8 mouse cellular contexts compared by ENCODE assay signal in the genomic region with DNA sequence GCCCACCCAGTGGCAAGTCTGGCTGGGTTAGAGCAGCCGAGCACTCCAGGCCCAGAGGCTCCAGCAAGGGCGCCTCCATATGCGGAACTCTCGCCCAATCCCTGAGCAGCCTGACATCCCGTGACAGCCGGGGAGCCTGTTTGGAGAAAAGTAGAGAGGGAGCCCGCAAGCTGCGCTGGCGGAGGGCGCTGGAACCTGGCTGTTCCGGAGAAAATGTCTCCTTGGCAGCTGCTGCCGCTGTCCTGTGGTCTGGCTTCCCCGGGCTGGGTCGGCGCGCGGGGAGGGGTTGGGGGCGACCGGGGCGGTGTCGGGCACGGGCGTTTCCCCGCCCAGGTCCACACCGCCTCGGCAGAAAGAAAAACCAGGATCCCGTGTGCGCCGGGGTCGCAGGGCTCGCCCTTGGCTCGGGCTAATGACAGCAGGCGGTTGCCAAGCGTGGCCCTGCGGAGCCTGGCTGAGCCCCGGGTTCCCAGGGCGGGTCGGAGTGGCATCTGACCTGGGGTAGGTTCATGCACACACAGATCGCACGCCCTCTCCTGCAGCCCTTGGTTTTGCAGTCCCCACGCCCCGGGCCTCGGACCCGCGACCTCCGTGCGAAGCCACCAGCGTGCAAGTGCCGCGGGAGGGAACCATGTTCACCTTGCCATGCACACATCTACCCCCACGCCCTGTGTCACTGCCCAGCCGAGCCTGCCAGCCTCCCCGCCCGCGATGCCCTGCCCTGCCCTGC. TPM values are rescaled to one million over a fixed set of nuclear protein-coding genes. Genes with fewer than 3 reads are reported as not detected.
A peak's percentile ranks its signal among the peaks of the same experiment; 100 is the strongest.
DNase-seq lines count a peak whose midpoint lies in the region; ATAC-seq and TF ChIP-seq lines count a peak whose summit lies in the region.

No protein-coding gene starts in this region.

- H3K9me3 ChIP-seq in ES-Bruce4 (replicated peaks; ENCODE audit: control insufficient read depth, insufficient read depth, low read length, poor library complexity, severe bottlenecking): no peaks in the 10 kb centered on the region
- no peaks in the 10 kb centered on the region for H3K9me3 ChIP-seq in forebrain, embryonic 12.5 days
- H3K9me3 ChIP-seq in heart, postnatal 0 days (replicated peaks; ENCODE audit: control insufficient read depth, low read length): no peaks in the 10 kb centered on the region
- H3K9me3 ChIP-seq in liver, embryonic 15.5 days (replicated peaks): no peaks in the 10 kb centered on the region
- no peaks in the 10 kb centered on the region for H3K9me3 ChIP-seq in neural tube, embryonic 11.5 days (ENCODE audit: control insufficient read depth, low read length)
- no peaks in the 10 kb centered on the region for H3K9me3 ChIP-seq in stomach, embryonic 16.5 days (replicated peaks; ENCODE audit: control insufficient read depth, low read length)

- H3K4me2 ChIP-seq in forebrain, embryonic 12.5 days: peak overlapping the region; percentile 96
- peak overlapping the region; percentile 96 for H3K4me2 ChIP-seq in heart, postnatal 0 days (ENCODE audit: low read depth, low read length)
- H3K4me2 ChIP-seq in liver, embryonic 15.5 days: peak overlapping the region; percentile 98
- peak overlapping the region; percentile 95 for H3K4me2 ChIP-seq in neural tube, embryonic 11.5 days (ENCODE audit: low read depth)
- H3K4me2 ChIP-seq in stomach, embryonic 16.5 days (ENCODE audit: low read depth, low read length): peak overlapping the region; percentile 85

- peak; percentile 71 for DNase-seq in c-Kit-positive CD71-positive TER-119-positive erythroid progenitor cells, embryonic 14.5 days (ENCODE audit: low spot score)
- DNase-seq in heart, postnatal 0 days (ENCODE audit: low spot score): peak; percentile 88
- peak; percentile 87 for DNase-seq in kidney, postnatal 36 days
- peak; percentile 86 for DNase-seq in neural tube, embryonic 11.5 days (ENCODE audit: low spot score)

- no peak for TF ChIP-seq CTCF in ES-Bruce4 (IDR thresholded peaks at IDR 0.05; ENCODE audit: low read depth, low read length)
- no peak for TF ChIP-seq CTCF in heart, postnatal 0 days (IDR thresholded peaks at IDR 0.05; ENCODE audit: low read depth)

- H3K4me3 ChIP-seq in ES-Bruce4 (ENCODE audit: low read depth, low read length): peak overlapping the region; percentile 91
- peak overlapping the region; percentile 59 for H3K4me3 ChIP-seq in forebrain, embryonic 12.5 days (replicated peaks)
- H3K4me3 ChIP-seq in heart, postnatal 0 days (ENCODE audit: low read depth, low read length): peak overlapping the region; percentile 71
- H3K4me3 ChIP-seq in liver, embryonic 15.5 days (replicated peaks): peak overlapping the region; percentile 91
- peak overlapping the region; percentile 45 for H3K4me3 ChIP-seq in neural tube, embryonic 11.5 days (ENCODE audit: low read depth, low read length)
- peak overlapping the region; percentile 92 for H3K4me3 ChIP-seq in stomach, embryonic 16.5 days (replicated peaks; ENCODE audit: low read length)

- H3K36me3 ChIP-seq in ES-Bruce4 (ENCODE audit: control insufficient read depth, insufficient read depth, low read length, poor library complexity, severe bottlenecking): no peaks in the 10 kb centered on the region
- no peaks in the 10 kb centered on the region for H3K36me3 ChIP-seq in forebrain, embryonic 12.5 days (replicated peaks)
- peaks cover 18% of the 10 kb centered on the region; the same call in 1 of the 2 replicates for H3K36me3 ChIP-seq in heart, postnatal 0 days (replicated peaks; ENCODE audit: control insufficient read depth, insufficient read depth, low read length)
- no peaks in the 10 kb centered on the region for H3K36me3 ChIP-seq in liver, embryonic 15.5 days (replicated peaks)
- no peaks in the 10 kb centered on the region for H3K36me3 ChIP-seq in neural tube, embryonic 11.5 days (ENCODE audit: control insufficient read depth, insufficient read depth, low read length)
- no peaks in the 10 kb centered on the region for H3K36me3 ChIP-seq in stomach, embryonic 16.5 days (ENCODE audit: control insufficient read depth, insufficient read depth, low read length)

- H3K4me1 ChIP-seq in ES-Bruce4 (ENCODE audit: control insufficient read depth, insufficient read depth, low read length): no peaks in the 10 kb centered on the region
- H3K4me1 ChIP-seq in forebrain, embryonic 12.5 days: peaks cover 17% of the 10 kb centered on the region
- peaks cover 15% of the 10 kb centered on the region; the same call in 1 of the 2 replicates for H3K4me1 ChIP-seq in heart, postnatal 0 days (ENCODE audit: control insufficient read depth, insufficient read depth)
- peaks cover 24% of the 10 kb centered on the region for H3K4me1 ChIP-seq in liver, embryonic 15.5 days (replicated peaks)
- H3K4me1 ChIP-seq in neural tube, embryonic 11.5 days (ENCODE audit: control insufficient read depth, insufficient read depth, low read length): peaks cover 6% of the 10 kb centered on the region; the same call in 1 of the 2 replicates
- H3K4me1 ChIP-seq in stomach, embryonic 16.5 days (ENCODE audit: control insufficient read depth, insufficient read depth, low read length): peaks cover 17% of the 10 kb centered on the region

- no peak overlapping the region; the same call in 1 of the 2 replicates for H3K27ac ChIP-seq in ES-Bruce4 (ENCODE audit: insufficient read depth, low read length)
- peak overlapping the region; percentile 97 for H3K27ac ChIP-seq in forebrain, embryonic 12.5 days
- peak overlapping the region; percentile 99 for H3K27ac ChIP-seq in heart, postnatal 0 days (ENCODE audit: low read depth)
- H3K27ac ChIP-seq in liver, embryonic 15.5 days (replicated peaks): peak overlapping the region; percentile 94
- peak overlapping the region; percentile 80 for H3K27ac ChIP-seq in neural tube, embryonic 11.5 days (ENCODE audit: low read depth, low read length)
- peak overlapping the region; percentile 95 for H3K27ac ChIP-seq in stomach, embryonic 16.5 days (ENCODE audit: low read length)

- H3K27me3 ChIP-seq in ES-Bruce4 (ENCODE audit: control insufficient read depth, insufficient read depth, low read length, poor library complexity, severe bottlenecking): no peaks in the 10 kb centered on the region
- no peaks in the 10 kb centered on the region for H3K27me3 ChIP-seq in forebrain, embryonic 12.5 days
- H3K27me3 ChIP-seq in heart, postnatal 0 days (ENCODE audit: control insufficient read depth, insufficient read depth, low read length): no peaks in the 10 kb centered on the region
- H3K27me3 ChIP-seq in liver, embryonic 15.5 days: no peaks in the 10 kb centered on the region
- H3K27me3 ChIP-seq in neural tube, embryonic 11.5 days (ENCODE audit: control insufficient read depth, insufficient read depth, low read length): no peaks in the 10 kb centered on the region
- no peaks in the 10 kb centered on the region for H3K27me3 ChIP-seq in stomach, embryonic 16.5 days (ENCODE audit: control insufficient read depth, insufficient read depth, low read length)

- no peak for TF ChIP-seq EP300 in ES-Bruce4 (IDR thresholded peaks at IDR 0.05; ENCODE audit: insufficient read depth, low read depth, low read length)
- TF ChIP-seq EP300 in heart, postnatal 0 days (IDR thresholded peaks at IDR 0.05; ENCODE audit: low read depth): no peak; the same call in 1 of the 2 replicates

- ATAC-seq in forebrain, embryonic 12.5 days (ENCODE audit: low FRiP score): peak; percentile 83
- ATAC-seq in heart, postnatal 0 days (ENCODE audit: insufficient read depth, low read depth): peak; percentile 81
- peak; percentile 60 for ATAC-seq in liver, embryonic 15.5 days (ENCODE audit: insufficient read depth)
- peak; percentile 87 for ATAC-seq in neural tube, embryonic 11.5 days (ENCODE audit: insufficient read depth, low FRiP score, low TSS enrichment)
- ATAC-seq in stomach, embryonic 16.5 days (ENCODE audit: insufficient read depth, low FRiP score): peak; percentile 81

- WGBS in forebrain, embryonic 12.5 days: under 1% methylated on average over 53 of the region's 55 CpGs
- WGBS in heart, postnatal 0 days: under 1% methylated on average over 42 of the region's 55 CpGs
- under 1% methylated on average over 53 of the region's 55 CpGs for WGBS in liver, embryonic 15.5 days (ENCODE audit: insufficient replicate concordance)
- WGBS in neural tube, embryonic 11.5 days: under 1% methylated on average over 54 of the region's 55 CpGs
- WGBS in stomach, embryonic 16.5 days: under 1% methylated on average over 53 of the region's 55 CpGs

- peak overlapping the region; percentile 96 for H3K9ac ChIP-seq in ES-Bruce4 (ENCODE audit: low read depth, poor library complexity, severe bottlenecking)
- peak overlapping the region; percentile 90 for H3K9ac ChIP-seq in forebrain, embryonic 12.5 days
- H3K9ac ChIP-seq in heart, postnatal 0 days (replicated peaks; ENCODE audit: low read depth, low read length): peak overlapping the region; percentile 74
- peak overlapping the region; percentile 90 for H3K9ac ChIP-seq in liver, embryonic 15.5 days
- H3K9ac ChIP-seq in neural tube, embryonic 11.5 days (ENCODE audit: low read length): peak overlapping the region; percentile 73
- peak overlapping the region; percentile 95 for H3K9ac ChIP-seq in stomach, embryonic 16.5 days (ENCODE audit: low read length)

- TF ChIP-seq POLR2A in ES-Bruce4 (IDR thresholded peaks at IDR 0.05; ENCODE audit: insufficient read depth, low read length): no peak

RNA-seq across cellular contexts. Expression of a gene that starts 1.1 kb away (rescaled TPM):
- polyA plus RNA-seq in ES-Bruce4 (2011; ENCODE audit: insufficient read depth, insufficient read length, low read depth, missing spikeins): 16.4 and 19.1 TPM in 2 replicates
- 19.2 and 20.1 TPM in 2 replicates for polyA plus RNA-seq in forebrain, embryonic 12.5 days (2016; fragmentation: Nextera tagmentation; extraction: Ambion mirVana)
- 19.8 and 24.6 TPM in 2 replicates for total RNA-seq in heart, postnatal 0 days (2014; rRNA removed; ENCODE audit: low replicate concordance)
- polyA plus RNA-seq in heart, postnatal 0 days (2015; fragmentation: Nextera tagmentation; extraction: Ambion mirVana): 35.3 and 35.7 TPM in 2 replicates
- polyA plus RNA-seq in liver, embryonic 15.5 days (2015; fragmentation: Nextera tagmentation; extraction: Ambion mirVana): 8.9 and 9.0 TPM in 2 replicates
- polyA plus RNA-seq in neural tube, embryonic 11.5 days (2014; fragmentation: Nextera tagmentation; extraction: Ambion mirVana): 20.7 and 22.2 TPM in 2 replicates
- 23.4 and 26.4 TPM in 2 replicates for polyA plus RNA-seq in stomach, embryonic 16.5 days (2015; fragmentation: Nextera tagmentation; extraction: Ambion mirVana)

RNA-seq across cellular contexts. Expression of a gene that starts 44.4 kb away (rescaled TPM):
- 0.81 and 2.6 TPM in 2 replicates for polyA plus RNA-seq in ES-Bruce4 (2011; ENCODE audit: insufficient read depth, insufficient read length, low read depth, missing spikeins)
- 3.3 and 4.5 TPM in 2 replicates for polyA plus RNA-seq in forebrain, embryonic 12.5 days (2016; fragmentation: Nextera tagmentation; extraction: Ambion mirVana)
- total RNA-seq in heart, postnatal 0 days (2014; rRNA removed; ENCODE audit: low replicate concordance): 5.7 and 51.1 TPM in 2 replicates
- polyA plus RNA-seq in heart, postnatal 0 days (2015; fragmentation: Nextera tagmentation; extraction: Ambion mirVana): 13.7 and 14.7 TPM in 2 replicates
- 8.0 and 8.1 TPM in 2 replicates for polyA plus RNA-seq in liver, embryonic 15.5 days (2015; fragmentation: Nextera tagmentation; extraction: Ambion mirVana)
- 5.0 and 5.4 TPM in 2 replicates for polyA plus RNA-seq in neural tube, embryonic 11.5 days (2014; fragmentation: Nextera tagmentation; extraction: Ambion mirVana)
- polyA plus RNA-seq in stomach, embryonic 16.5 days (2015; fragmentation: Nextera tagmentation; extraction: Ambion mirVana): 31.5 and 35.6 TPM in 2 replicates

RNA-seq across cellular contexts. Expression of a gene that starts 53.8 kb away (rescaled TPM):
- polyA plus RNA-seq in ES-Bruce4 (2011; ENCODE audit: insufficient read depth, insufficient read length, low read depth, missing spikeins): 0.26 and 0.27 TPM in 2 replicates
- 0.57 and 0.86 TPM in 2 replicates for polyA plus RNA-seq in forebrain, embryonic 12.5 days (2016; fragmentation: Nextera tagmentation; extraction: Ambion mirVana)
- 0.19 and 0.31 TPM in 2 replicates for total RNA-seq in heart, postnatal 0 days (2014; rRNA removed; ENCODE audit: low replicate concordance)
- polyA plus RNA-seq in heart, postnatal 0 days (2015; fragmentation: Nextera tagmentation; extraction: Ambion mirVana): 0.10 TPM in 2 replicates
- polyA plus RNA-seq in liver, embryonic 15.5 days (2015; fragmentation: Nextera tagmentation; extraction: Ambion mirVana): 0.03 TPM in 1 of 2 replicates, not detected in the other
- polyA plus RNA-seq in neural tube, embryonic 11.5 days (2014; fragmentation: Nextera tagmentation; extraction: Ambion mirVana): 0.81 and 1.0 TPM in 2 replicates
- 0.56 TPM in 2 replicates for polyA plus RNA-seq in stomach, embryonic 16.5 days (2015; fragmentation: Nextera tagmentation; extraction: Ambion mirVana)
